Mouse (Mus musculus) midbrain, embryonic 12.5 days (tissue): Measurements from ENCODE around the gene Myl4. TPM values are rescaled to one million over a fixed set of nuclear protein-coding genes. Genes with fewer than 3 reads are reported as not detected.

ENCODE experiments used
- ATAC-seq: fragments of 200-750 bp; cut with Nextera tagmentation; 2 replicates; pipeline ENCODE4 v1.8.0; 2017; ENCODE audit warnings: low read depth, moderate TSS enrichment, moderate library complexity; ENCODE audit not compliant: low FRiP score
- H3K27ac ChIP-seq: fragments of 300-500 bp; sonication (generic); replicated peaks from 2 replicates; pipeline ENCODE4 v1.5.1; 2016; ENCODE audit warnings: mild to moderate bottlenecking
- H3K27me3 ChIP-seq: fragments of 300-500 bp; sonication (generic); 2 replicates; pipeline ENCODE4 v1.6.1; 2016; ENCODE audit warnings: mild to moderate bottlenecking
- H3K36me3 ChIP-seq: fragments of 300-500 bp; sonication (generic); 2 replicates; pipeline ENCODE4 v1.6.1; 2016
- H3K4me1 ChIP-seq: fragments of 300-500 bp; sonication (generic); 2 replicates; pipeline ENCODE4 v1.6.1; 2016
- H3K4me2 ChIP-seq: fragments of 300-500 bp; sonication (generic); replicated peaks from 2 replicates; pipeline ENCODE4 v1.6.1; 2016; ENCODE audit warnings: mild to moderate bottlenecking, moderate library complexity
- H3K4me3 ChIP-seq: fragments of 300-500 bp; sonication (generic); 2 replicates; pipeline ENCODE4 v1.5.1; 2016; ENCODE audit warnings: mild to moderate bottlenecking
- H3K9ac ChIP-seq: fragments of 300-500 bp; sonication (generic); replicated peaks from 2 replicates; pipeline ENCODE4 v1.6.1; 2016; ENCODE audit warnings: mild to moderate bottlenecking, moderate library complexity
- H3K9me3 ChIP-seq: fragments of 300-500 bp; sonication (generic); 2 replicates; pipeline ENCODE4 v1.6.1; 2016; ENCODE audit warnings: mild to moderate bottlenecking
- WGBS: fragments of 180-500 bp; shearing (Covaris S2); methylation state at CpG from one replicate; pipeline ENCODE4 v1.1.7; 2016; 5-methylcytosine and 5-hydroxymethylcytosine counted together
- polyA plus RNA-seq: library from polyadenylated mRNA; unstranded; fragments of >200 nt; fragmentation: Nextera tagmentation; extraction: Ambion mirVana; gene quantifications from 2 replicates; pipeline ENCODE4 v1.2.1, GENCODE M21; 2016

Gene Myl4
- polyA plus RNA-seq, 1 experiment from 2014 or later: 2.1 TPM

DNA sequence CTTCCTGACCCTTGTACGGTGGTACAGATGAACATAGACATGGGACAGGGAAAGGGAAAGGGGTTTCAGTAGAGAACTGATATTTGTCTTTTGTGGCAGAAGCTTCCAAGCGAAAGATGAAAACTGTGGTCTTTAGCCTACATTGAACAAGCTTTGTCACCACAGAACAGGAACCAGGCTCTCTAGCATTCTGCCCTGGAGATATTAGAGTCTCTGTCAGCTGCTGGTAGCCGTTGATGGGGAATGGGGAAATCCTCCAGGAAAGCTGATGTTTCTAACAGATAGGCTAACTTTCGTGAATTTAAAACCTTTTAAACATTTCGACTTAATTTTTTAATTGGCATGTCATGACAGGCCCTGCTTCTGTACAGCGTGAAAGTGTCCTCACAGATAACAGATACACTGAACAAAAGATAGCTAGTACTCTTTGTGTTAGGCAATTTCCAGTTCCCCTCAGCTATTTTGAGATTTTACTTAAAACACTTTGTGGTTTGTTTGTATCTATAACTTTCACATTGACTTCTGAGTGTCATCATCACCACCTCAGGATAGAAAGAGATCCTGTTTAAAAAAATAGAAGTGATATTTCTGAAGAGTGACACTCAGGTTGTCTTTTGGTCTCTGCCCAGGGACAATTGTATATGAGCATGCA, 58.7 kb downstream of the Myl4 start:
- WGBS: 66% methylated on average over 6 of the region's 6 CpGs
- H3K4me1 ChIP-seq: peaks cover 10% of the 10 kb centered on the region
- no peak overlapping the region for H3K9ac ChIP-seq
- H3K9me3 ChIP-seq: no peaks in the 10 kb centered on the region
- no peak for ATAC-seq
- H3K4me3 ChIP-seq: no peak overlapping the region
- no peaks in the 10 kb centered on the region for H3K36me3 ChIP-seq
- no peak overlapping the region for H3K4me2 ChIP-seq
- H3K27ac ChIP-seq: no peak overlapping the region
- peaks cover 56% of the 10 kb centered on the region for H3K27me3 ChIP-seq

DNA sequence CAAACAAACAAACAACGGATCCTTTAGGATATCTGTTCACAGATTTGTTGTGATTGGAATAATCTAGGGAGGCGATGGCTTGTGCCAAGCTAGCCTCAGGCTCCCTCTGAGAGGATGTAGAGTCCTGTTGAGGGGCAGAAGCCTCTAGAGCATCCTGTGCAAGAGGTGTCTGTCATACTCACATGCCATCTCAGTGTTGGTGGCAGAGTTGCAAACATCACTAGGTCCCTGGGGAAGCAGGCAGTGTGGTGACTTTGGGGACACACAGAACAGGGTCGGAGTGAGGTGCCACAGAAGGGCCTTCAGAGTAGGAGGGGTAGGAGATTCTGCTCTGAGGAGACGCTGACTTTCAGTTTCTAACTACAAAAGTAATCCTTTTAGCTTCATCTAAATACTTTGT, 59.3 kb downstream of the Myl4 start:
- Histone ChIP-seq H3K4me1 (peaks cover 10% of the 10 kb centered on the region), H3K36me3 (no peaks in the 10 kb centered on the region), H3K4me2 (no peak overlapping the region), H3K9me3 (no peaks in the 10 kb centered on the region), H3K27me3 (peaks cover 56% of the 10 kb centered on the region), H3K27ac (no peak overlapping the region), H3K4me3 (no peak overlapping the region), H3K9ac (no peak overlapping the region)
- 52% methylated on average over 4 of the region's 4 CpGs for WGBS
- no peak for ATAC-seq

DNA sequence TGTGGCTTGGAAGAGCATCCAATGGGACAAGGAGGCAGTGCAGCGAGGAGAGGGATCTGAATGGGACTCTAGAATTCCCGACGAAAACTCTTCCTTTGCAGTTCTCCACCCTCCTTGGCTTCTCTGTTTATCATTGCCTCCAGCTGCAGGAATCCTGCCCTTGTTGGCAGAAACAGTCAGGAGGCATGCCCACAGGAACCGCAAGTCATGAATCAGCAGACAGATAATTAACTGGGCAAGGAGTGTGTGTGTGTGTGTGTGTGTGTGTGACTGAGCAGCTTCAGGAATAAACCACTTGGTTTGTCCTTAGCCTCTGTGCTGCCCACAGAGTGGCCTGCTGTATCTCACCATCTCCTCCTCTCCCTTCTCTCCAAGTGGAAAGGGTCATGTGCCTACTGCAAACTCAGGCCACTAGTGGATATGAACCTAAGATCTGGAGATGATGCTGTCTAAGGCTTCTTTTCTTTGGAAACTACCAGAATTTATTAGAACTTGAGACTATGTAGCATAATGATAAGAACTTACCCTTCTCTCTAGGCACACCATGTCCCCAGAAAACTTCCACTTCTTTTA, 61.2 kb downstream of the Myl4 start:
- Histone ChIP-seq H3K4me3 (no peak overlapping the region), H3K4me2 (no peak overlapping the region), H3K36me3 (no peaks in the 10 kb centered on the region), H3K4me1 (peaks cover 10% of the 10 kb centered on the region), H3K27me3 (peaks cover 42% of the 10 kb centered on the region), H3K9ac (no peak overlapping the region), H3K27ac (no peak overlapping the region), H3K9me3 (no peaks in the 10 kb centered on the region)
- ATAC-seq: no peak
- 44% methylated on average over 4 of the region's 4 CpGs for WGBS

DNA sequence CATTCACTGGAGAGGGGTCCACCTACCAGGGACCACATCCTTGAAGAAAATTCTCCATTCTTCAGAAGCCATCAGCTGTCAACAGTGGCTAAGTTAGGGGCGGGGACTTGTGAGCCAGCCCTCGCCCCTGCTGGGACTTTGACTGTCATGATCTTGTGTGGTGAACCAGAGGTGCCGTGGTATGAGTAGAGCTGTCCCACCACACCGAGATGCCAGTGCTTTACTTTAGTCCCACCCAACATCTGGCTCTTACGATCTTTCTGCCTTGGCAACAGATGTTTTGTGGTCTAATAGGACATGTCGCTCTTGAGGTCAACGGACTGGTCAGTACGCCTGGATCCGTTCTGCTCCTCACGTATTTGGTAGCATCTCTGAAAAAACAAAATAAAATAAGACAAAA, 63.1 kb downstream of the Myl4 start:
- Histone ChIP-seq H3K9ac (no peak overlapping the region), H3K27ac (no peak overlapping the region), H3K36me3 (no peaks in the 10 kb centered on the region), H3K9me3 (no peaks in the 10 kb centered on the region), H3K4me1 (peaks cover under 1% of the 10 kb centered on the region), H3K4me3 (no peak overlapping the region), H3K4me2 (no peak overlapping the region), H3K27me3 (peaks cover 25% of the 10 kb centered on the region)
- 84% methylated on average over 10 of the region's 10 CpGs for WGBS
- no peak for ATAC-seq

GRCm38 (mm10) chr11:104614130-104614529, 63.7 kb downstream of the Myl4 start:
- H3K9me3 ChIP-seq: no peaks in the 10 kb centered on the region
- no peaks in the 10 kb centered on the region for H3K36me3 ChIP-seq
- H3K27me3 ChIP-seq: peaks cover 19% of the 10 kb centered on the region
- ATAC-seq: no peak
- no peaks in the 10 kb centered on the region for H3K4me1 ChIP-seq
- 87% methylated on average over 2 of the region's 2 CpGs for WGBS
- no peak overlapping the region for H3K4me2 ChIP-seq
- no peak overlapping the region for H3K4me3 ChIP-seq
- H3K9ac ChIP-seq: no peak overlapping the region
- H3K27ac ChIP-seq: no peak overlapping the region

GRCm38 (mm10) chr11:104616182-104616581, 65.7 kb downstream of the Myl4 start:
- ATAC-seq: no peak
- no peak overlapping the region for H3K27ac ChIP-seq
- WGBS: 83% methylated on average over 5 of the region's 5 CpGs
- H3K9ac ChIP-seq: no peak overlapping the region
- peaks cover 5% of the 10 kb centered on the region; the same call in 1 of the 2 replicates for H3K27me3 ChIP-seq
- no peaks in the 10 kb centered on the region for H3K36me3 ChIP-seq
- no peak overlapping the region for H3K4me3 ChIP-seq
- peaks cover 7% of the 10 kb centered on the region for H3K4me1 ChIP-seq
- no peak overlapping the region for H3K4me2 ChIP-seq
- no peaks in the 10 kb centered on the region for H3K9me3 ChIP-seq

DNA sequence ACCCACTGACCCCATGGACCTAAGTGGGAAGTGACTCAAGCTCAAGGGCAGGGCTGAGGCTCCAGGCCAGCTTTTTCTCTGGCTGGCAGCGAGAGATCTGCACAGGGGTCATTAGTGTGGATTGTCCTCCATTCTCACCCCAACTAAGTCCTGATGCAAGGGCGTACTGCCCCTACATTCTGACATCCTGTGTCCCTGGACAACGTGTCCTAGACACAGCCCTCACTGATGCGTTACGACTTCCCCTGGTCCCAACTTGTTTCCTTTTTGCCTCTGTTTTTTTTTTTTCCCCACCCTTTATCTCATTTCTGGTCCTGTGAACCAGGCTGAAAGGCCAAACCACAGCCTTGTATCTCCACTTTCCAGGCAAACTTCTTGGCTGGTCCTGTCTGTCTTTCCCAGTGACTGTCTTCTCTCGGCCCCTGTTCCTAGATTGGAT, 68.2 kb downstream of the Myl4 start:
- ATAC-seq: no peak
- Histone ChIP-seq H3K9me3 (no peaks in the 10 kb centered on the region), H3K4me1 (peaks cover 7% of the 10 kb centered on the region), H3K27ac (no peak overlapping the region), H3K4me2 (no peak overlapping the region), H3K4me3 (no peak overlapping the region), H3K9ac (no peak overlapping the region), H3K27me3 (no peaks in the 10 kb centered on the region), H3K36me3 (no peaks in the 10 kb centered on the region)
- 83% methylated on average over 6 of the region's 6 CpGs for WGBS

DNA sequence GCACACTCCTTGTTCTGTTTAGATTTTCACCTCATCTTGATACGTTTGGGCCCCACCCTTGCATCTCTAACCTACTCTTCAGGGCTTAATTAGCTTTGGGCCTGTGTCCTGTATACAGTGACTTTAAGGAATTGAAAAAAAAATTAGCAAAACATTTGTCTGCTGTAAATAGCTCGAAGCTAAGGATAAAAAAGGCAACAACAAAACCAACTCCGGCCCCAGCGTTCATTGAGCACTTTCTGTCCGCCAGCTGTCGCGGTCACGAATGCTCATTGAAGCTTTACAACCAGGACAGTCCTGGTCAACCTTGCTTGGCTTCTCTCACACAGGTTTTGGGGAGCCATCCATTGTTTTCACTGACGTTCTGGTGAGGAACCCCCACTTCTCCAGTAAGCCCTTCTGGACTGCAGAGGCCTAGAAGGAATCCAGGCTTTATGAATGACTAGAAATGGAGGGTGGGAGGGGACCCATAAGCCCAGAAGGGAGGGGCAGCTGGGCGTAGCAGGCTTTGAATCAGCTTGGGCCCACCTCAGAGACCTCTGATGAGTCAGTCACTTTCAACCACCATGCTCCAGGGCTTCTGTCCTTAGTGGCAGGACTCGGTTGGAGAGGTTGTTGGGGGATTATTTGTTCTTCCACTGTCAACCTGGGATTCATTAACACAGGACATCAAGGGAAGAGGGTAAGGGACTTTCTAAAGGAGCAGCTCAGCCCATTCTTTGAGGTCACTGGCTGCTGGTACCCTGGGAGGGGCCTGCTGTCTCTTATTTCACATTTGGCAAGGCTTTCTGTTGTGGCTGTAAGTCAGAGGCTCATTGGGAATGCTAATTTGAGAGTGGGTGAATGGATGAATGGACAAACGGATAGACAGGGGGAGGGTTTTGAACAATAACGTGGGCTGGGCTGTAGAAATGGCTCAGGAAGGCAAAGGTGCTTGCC, 68.9 kb downstream of the Myl4 start:
- 48% methylated on average over 13 of the region's 13 CpGs for WGBS
- H3K9me3 ChIP-seq: no peaks in the 10 kb centered on the region
- no peak overlapping the region for H3K4me3 ChIP-seq
- no peak overlapping the region for H3K9ac ChIP-seq
- ATAC-seq: 0 out of 2 replicates have a peak, but pooled peaks have one; percentile 27
- no peaks in the 10 kb centered on the region for H3K27me3 ChIP-seq
- no peak overlapping the region for H3K27ac ChIP-seq
- no peak overlapping the region for H3K4me2 ChIP-seq
- H3K36me3 ChIP-seq: no peaks in the 10 kb centered on the region
- peaks cover 7% of the 10 kb centered on the region for H3K4me1 ChIP-seq

DNA sequence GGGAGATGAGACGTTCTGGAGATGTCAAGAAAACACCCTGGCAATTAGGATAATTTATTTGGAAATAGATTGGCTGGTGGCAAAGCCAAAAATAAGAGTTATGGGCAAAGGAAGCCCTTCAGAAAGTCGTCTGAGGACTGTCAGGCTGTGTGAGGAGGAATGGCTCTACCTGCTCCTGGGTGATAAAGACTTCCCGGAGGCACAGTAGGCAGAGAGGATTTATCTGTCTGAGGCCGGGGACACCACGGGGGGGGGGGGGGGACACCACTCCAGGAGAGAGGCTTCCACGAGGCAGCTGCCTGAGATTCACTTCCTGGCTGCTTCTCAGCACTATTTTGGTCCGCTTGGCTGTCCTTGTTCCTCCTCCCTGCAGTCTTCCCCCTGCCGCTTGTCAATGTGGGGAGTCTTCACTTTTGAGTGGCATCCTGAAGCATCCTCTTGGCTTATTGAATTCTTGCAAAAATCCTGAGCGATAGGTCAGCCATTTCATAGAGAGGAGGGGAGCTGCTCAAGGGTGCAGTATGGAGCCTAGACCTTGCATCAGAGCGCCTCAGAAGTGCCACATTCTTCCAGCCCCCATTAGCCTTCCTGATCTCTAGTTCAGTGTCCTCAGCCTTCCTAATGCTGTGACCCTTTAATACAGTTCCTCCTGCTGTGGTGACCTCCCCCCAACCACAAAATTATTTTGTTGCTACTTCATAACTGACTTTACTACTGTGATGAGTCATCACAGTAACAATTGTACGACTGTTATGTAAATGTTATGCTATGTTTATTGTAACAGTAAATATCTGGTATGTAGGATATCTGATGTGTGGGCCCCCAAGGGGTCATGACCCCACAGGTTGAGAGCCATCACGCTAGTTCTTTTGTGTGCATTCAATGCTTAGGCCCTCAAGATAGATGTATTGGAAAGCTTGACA, 71.8 kb downstream of the Myl4 start:
- no peak overlapping the region for H3K4me3 ChIP-seq
- no peak overlapping the region for H3K9ac ChIP-seq
- H3K4me1 ChIP-seq: peaks cover 7% of the 10 kb centered on the region
- no peaks in the 10 kb centered on the region for H3K36me3 ChIP-seq
- 42% methylated on average over 12 of the region's 12 CpGs for WGBS
- H3K27ac ChIP-seq: no peak overlapping the region
- no peak overlapping the region for H3K4me2 ChIP-seq
- H3K9me3 ChIP-seq: no peaks in the 10 kb centered on the region
- no peak for ATAC-seq
- no peaks in the 10 kb centered on the region for H3K27me3 ChIP-seq

- H3K9me3 ChIP-seq: no peaks in the 10 kb centered on the region
- no peak overlapping the region for H3K9ac ChIP-seq
- H3K4me1 ChIP-seq: no peaks in the 10 kb centered on the region; the same call in 1 of the 2 replicates
- WGBS: 52% methylated on average over 6 of the region's 6 CpGs
- no peak overlapping the region for H3K4me2 ChIP-seq
- H3K27me3 ChIP-seq: no peaks in the 10 kb centered on the region
- no peak overlapping the region for H3K27ac ChIP-seq
- H3K4me3 ChIP-seq: no peak overlapping the region
- ATAC-seq: no peak
- no peaks in the 10 kb centered on the region for H3K36me3 ChIP-seq
Observed at GRCm38 (mm10) chr11:104624791-104625391, 74.4 kb downstream of the Myl4 start.
